Mouse (Mus musculus) left cerebral cortex, postnatal 14 days (tissue): ENCODE results near the gene Rab1b. TPM values are rescaled to one million over a fixed set of nuclear protein-coding genes. Genes with fewer than 3 reads are reported as not detected.

Source experiments
- DNase-seq, 2 experiments: peaks; one replicate each; pipeline ENCODE4 v3.0.0; 2021 to 2022; ENCODE audit warnings: low spot score in 2 of 2, mixed read lengths in 1 of 2
- intact Hi-C: fragments of 180-260 bp; cut with DNase I; formaldehyde crosslinking; loops from one replicate; pipeline ENCODE4 v1.15.1; 2025
- total RNA-seq, 2 experiments: library from RNA; stranded (reverse); gene quantifications; 2 replicates each; pipeline ENCODE4 v1.2.3; 2021

The Rab1b gene
- total RNA-seq, 2 experiments from 2014 or later, result 176 to 184 TPM

DNA sequence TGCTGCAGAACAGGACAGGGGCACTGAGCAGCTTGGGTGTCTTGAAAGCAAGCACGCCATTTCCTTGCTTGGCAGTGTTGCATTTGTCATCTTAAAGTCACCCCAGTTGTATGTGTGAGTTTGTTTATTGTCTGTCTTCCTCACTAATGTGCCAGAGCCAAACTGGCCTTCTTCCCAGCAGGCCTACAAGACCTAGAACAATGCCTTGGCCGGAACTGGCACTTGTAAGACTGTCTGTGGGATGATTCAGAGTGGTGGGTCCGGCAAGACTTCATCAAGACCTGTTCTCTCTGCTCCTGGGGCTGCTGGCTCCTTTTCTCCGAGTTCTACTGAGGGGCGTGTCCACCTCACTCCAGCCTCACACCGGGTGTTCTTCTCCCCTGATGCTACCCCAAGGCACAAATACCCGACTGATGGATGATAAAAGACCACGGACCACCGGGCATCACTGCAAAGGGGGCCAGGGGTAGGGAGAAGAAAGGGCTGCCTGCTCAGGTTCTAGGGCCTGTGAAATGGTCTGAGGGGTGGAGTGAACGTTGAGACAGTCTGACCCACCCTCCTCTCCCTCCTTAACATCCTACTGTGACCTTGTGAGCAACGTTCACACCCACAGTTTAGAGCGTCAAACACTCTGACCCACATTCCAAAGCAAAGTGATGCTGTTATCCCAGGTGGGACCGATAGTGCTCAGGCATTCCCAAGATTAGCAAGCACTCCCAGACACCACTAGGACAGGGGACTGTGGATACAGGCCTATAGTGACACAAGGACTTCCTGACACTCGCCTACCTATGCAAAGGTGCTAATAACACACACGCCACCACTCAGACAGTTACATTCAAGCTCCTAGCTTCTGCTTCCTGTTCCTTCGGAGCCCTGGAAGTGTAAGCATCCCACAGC is 48.7 kb downstream of the Rab1b start:
- intact Hi-C loops, result loop anchor here (2.0 kb wide), 1 partner anchor 15 kb away; no protein-coding TSS in a partner anchor
- no peak for DNase-seq

DNA sequence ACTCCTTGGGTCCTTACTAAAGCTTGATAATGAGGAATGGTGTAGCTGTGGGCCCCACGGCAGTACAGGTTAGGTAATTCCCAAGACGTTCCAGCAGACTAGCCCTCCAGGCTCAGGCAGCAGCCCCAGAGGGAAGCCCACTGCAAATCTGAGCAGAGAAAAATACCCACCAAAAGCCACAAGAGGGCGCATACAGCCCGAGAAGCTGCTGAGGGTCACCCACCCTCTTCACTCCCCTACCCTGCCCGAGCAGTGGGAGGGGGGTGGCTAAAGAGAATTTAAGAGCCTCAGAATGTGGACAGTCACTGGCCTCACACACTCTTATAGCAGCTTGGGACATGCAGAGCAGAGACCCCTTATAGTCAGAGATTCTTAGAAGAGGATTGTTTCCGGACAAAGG is 50.6 kb downstream of the Rab1b start:
- DNase-seq, result no peak
- intact Hi-C loops, result loop anchor here (2.0 kb wide), 1 partner anchor 17 kb away; no protein-coding TSS in a partner anchor

DNA sequence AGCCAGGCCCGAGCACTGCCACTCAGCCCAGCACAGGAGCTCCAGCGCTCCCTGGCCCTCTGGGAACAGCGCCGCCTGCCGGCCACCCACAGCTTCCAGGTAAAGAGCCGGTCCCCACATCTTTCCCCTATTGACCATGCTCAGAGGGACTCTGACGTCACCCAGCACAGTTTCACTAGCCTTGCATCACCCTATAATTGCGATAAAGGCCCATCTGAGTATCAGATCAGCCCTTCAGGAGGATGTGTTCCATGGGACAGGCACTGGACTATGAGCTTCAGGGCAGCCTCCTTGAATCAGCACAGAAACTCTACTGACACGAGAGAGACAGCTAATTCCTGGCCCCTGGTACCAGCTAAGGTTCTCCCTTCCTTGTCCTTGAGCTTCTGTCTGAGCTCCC is 53.0 kb downstream of the Rab1b start:
- intact Hi-C loops, result no loop called here

DNA sequence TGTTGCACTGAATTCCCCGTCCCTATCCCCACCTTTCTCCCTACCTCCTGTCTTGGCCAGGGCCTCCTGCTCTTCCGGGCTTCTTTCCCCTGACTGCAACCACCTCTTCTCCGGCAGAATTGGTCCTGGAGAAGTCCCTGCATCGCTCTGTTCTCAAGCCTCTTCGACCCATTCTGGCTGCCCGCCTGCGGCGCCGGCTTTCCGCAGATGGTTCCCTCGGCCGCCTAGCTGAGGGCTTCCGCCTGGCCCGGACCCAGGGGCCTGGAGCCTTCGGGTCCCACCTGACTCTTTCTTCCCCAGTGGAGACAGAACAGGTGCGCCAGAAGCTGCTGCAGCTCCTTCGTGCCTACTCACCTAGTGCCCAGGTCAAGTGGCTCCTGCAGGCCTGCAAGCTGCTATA is 54.0 kb downstream of the Rab1b start:
- intact Hi-C loops, result no loop called here
- DNase-seq, result no peak

More for the DNA sequence above, 53.0 kb downstream of the Rab1b start:
- DNase-seq, result no peak

DNA sequence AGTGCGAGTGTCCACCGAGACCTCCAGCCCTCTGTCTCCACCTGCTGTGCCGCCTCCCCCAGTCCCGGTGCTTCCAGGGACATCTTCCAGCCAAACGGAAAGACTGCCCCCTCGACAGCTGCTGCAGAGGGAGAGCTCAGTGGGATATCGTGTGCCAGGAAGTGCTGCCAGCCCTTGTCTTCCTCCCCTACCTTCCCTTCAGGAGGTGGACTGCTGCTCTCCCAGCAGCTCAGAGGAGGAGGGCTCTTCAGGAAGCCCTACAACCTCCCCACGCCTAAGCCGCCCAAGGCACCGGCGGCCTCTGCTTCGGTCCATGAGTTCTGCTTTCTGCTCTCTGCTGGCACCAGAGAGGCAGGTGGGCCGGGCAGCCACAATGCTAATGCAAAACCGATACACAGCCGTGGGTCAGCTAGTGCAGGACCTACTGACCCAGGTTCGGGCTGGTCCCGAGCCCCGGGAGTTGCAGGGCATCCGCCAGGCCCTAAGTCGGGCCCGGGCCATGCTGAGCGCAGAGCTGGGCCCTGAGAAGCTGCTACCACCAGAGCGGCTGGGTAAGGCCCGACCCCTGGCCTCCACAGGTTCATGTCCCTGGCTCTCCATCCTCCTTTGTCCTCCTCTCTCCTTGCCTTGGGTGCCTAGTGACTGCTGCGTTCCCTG is 54.6 kb downstream of the Rab1b start:
- intact Hi-C loops, result no loop called here
- no peak for DNase-seq

DNA sequence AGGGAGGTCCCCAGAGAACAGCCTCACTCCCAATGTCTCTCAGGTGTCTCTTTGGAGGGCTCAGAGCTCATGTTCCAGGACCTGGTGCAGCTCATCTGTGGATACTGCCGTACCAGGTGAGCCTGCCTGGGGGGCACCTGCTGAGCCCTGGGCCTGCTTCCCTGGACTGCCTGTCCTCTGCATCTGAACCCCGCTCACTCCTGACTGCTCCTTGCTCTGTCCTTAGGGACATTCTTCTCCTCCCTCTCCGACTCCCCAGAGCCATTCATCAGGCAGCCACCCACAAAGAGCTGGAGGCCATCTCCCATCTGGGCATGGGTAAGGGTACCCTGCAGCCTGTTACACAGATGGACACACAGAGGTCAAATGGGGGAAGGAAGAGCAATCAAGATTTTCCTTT is 55.4 kb downstream of the Rab1b start:
- intact Hi-C loops, result no loop called here
- DNase-seq, result no peak

DNA sequence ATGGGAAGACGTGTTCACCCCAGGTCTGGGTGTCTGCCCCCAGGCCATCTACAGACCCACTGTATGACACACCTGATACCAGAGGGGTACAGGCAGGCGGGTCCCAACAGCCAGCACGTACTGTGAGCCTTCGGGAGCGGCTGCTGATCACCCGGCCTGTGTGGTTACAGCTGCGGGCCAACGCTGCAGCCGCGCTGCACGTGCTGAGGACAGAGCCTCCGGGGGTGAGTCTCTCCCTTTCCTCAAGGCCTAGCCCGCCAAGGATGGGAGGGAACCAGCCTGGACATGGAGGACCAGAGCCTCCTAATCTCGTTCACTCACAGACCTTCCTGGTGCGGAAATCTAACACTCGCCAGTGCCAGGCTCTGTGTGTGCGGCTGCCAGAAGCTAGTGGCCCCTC is 55.8 kb downstream of the Rab1b start:
- no peak for DNase-seq
- intact Hi-C loops, result no loop called here

DNA sequence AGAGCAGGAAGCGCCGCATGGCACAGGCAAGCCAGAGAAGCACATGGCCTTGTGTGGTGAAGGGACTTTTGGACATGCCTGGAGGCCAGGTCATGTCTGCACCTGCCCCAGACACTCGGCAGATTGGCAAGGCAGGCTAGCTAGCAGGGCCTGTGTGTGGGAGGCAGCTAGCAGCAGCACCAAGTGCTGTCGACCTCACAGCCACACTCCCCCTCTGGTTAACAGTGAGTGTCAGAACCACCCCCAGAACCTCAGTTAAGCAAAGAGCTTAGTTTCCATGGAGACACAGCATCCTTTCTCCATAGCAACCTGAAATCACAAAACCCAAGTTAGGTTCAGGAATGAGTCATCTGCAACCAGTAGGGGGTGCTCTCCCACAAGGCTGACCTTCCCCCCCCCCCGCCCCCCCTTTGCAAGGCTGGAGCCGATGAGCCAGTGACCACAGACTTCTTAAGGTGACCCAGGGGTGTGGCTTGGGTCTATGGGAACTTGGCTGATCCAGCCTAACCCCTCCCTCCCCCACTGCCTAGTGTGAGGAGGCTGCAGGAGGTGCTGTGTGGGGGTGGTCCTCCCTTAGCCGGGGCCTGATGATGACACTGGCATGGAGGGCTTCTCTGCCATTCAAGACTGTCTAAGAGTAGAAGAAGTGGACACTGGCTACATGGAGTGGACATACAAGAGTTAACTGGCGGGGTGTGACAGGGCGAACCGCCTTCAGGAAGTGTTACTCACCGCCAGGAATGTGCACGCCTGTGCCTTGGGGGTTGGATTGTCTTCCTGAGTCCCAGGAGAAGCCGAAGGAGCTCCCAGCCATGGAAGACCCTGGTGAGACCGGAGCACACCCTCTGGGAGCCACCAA is 56.6 kb downstream of the Rab1b start, which contains the start of gene Rin1:
TSS of gene Rin1 (plus strand) at position 435 of the 859 bp plus-strand sequence.
- peak; percentile 78 to 94 for DNase-seq
- intact Hi-C loops, result no loop called here

DNA sequence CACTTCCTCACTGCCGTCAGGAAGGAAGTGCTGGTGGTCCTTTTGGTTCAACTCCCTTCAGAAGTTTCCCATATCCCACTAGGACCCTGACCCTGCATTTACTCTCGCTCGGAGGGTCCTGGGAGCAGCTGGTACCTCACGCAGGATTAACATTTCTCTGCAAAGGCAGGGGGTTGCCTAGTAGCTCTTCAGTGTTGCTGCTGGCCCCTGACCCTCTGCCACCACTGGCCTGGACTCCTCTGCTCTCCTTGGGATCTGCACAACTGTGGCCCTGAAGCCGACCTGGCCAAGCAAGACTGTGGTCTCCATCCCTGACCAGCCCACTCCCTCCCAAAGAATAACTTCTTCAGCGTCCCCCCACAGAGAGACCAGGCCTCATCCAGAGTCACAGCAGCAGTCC is 57.5 kb downstream of the Rab1b start:
- intact Hi-C loops, result no loop called here
- no peak for DNase-seq

Other genes starting within 250 kb of the Rab1b start
- 1 to 10 TPM; 2.8 to 3.0 TPM for gene Actn3, start 229.2 kb downstream of the Rab1b start, total RNA-seq
- 10 to 100 TPM; 27.7 to 29.0 TPM for gene Zdhhc24, start 228.4 kb downstream of the Rab1b start, total RNA-seq
- 10 to 100 TPM; 46.5 to 47.2 TPM for gene Bbs1, start 200.4 kb downstream of the Rab1b start, total RNA-seq
- gene Dpp3, start 178.8 kb downstream of the Rab1b start, total RNA-seq, result 10 to 100 TPM; 56.2 to 60.4 TPM
- 10 to 100 TPM; 15.9 to 17.2 TPM for gene Peli3, start 163.9 kb downstream of the Rab1b start, total RNA-seq
- gene Mrpl11, start 144.9 kb downstream of the Rab1b start, total RNA-seq, result 10 to 100 TPM; 60.2 to 61.9 TPM
- gene Npas4, start 116.8 kb downstream of the Rab1b start, total RNA-seq, result 10 to 100 TPM; 10.7 to 11.3 TPM
- 10 to 100 TPM; 17.2 to 21.6 TPM for gene Slc29a2, start 83.2 kb downstream of the Rab1b start, total RNA-seq
- 100 to 1,000 TPM; 148 to 151 TPM for gene B4gat1, start 68.2 kb downstream of the Rab1b start, total RNA-seq
- 1 to 10 TPM; 4.8 to 6.2 TPM for gene AC124502.3, start 68.2 kb downstream of the Rab1b start, total RNA-seq
- 10 to 100 TPM; 14.7 to 15.1 TPM for gene Brms1, start 65.7 kb downstream of the Rab1b start, total RNA-seq
- gene Rin1, start 56.6 kb downstream of the Rab1b start, total RNA-seq, result 10 to 100 TPM; 59.6 to 66.7 TPM
- gene Cd248, start 39.0 kb downstream of the Rab1b start, total RNA-seq, result 1 to 10 TPM; 9.0 to 9.4 TPM
- gene Tmem151a, start 21.5 kb downstream of the Rab1b start, total RNA-seq, result 100 to 1,000 TPM; 164 to 171 TPM
- gene Yif1a, start 18.5 kb downstream of the Rab1b start, total RNA-seq, result 10 to 100 TPM; 24.2 to 27.5 TPM
- 100 to 1,000 TPM; 325 to 352 TPM for gene Cnih2, start 8.6 kb downstream of the Rab1b start, total RNA-seq
- 100 to 1,000 TPM; 220 to 226 TPM for gene Klc2, start 11.5 kb upstream of the Rab1b start, total RNA-seq
- 10 to 100 TPM; 66.2 to 69.4 TPM for gene Pacs1, start 166.0 kb upstream of the Rab1b start, total RNA-seq
- 100 to 1,000 TPM; 192 to 194 TPM for gene Sf3b2, start 188.4 kb upstream of the Rab1b start, total RNA-seq
- gene Gal3st3, start 191.3 kb upstream of the Rab1b start, total RNA-seq, result 100 to 1,000 TPM; 106 to 107 TPM
- gene Catsper1, start 228.7 kb upstream of the Rab1b start, total RNA-seq, result not detected
- gene Cst6, start 242.5 kb upstream of the Rab1b start, total RNA-seq, result 10 to 100 TPM; 15.4 to 17.9 TPM